Mouse (Mus musculus) small intestine, adult 2 months (tissue): ENCODE data around the gene Olfr1258.

ENCODE experiments used
- CTCF ChIP-seq: fragments of 200-500 bp; IDR thresholded peaks from 2 replicates; pipeline ENCODE4 v1.5.1; 2012; ENCODE audit warnings: low read depth, mild to moderate bottlenecking, control low read depth, inconsistent platforms, low read length, moderate library complexity, mixed read lengths; ENCODE audit not compliant: insufficient replicate concordance, insufficient read length; ENCODE audit errors: extremely low read depth
- POLR2A ChIP-seq: fragments of 200-500 bp; IDR thresholded peaks from 2 replicates; pipeline ENCODE4 v1.6.1; 2012; ENCODE audit warnings: low read depth, mild to moderate bottlenecking, control low read depth, inconsistent platforms, low read length, moderate library complexity

DNA sequence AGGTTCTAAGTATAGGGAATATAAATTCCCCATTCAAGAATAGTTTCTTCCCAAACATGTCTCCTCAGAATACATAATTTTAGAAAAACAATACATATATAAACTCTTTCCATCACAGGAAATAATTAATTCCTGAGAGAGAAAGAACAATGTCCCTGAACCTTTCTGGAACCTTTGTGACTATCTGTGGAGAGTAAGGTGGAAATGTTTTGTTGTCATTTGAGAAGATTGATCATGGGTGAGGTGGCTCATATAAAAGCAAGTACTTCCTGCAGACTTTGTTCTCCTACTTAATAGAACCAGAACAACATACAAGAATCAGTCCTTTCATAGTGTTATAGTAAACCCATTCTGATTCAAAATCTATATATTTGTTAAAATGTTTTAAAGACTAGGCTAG, at the start of gene Olfr1258:
- no peak for TF ChIP-seq CTCF
- TF ChIP-seq POLR2A, result no peak
